ENCODE assay signal across 12 mouse cellular contexts in the genomic region with DNA sequence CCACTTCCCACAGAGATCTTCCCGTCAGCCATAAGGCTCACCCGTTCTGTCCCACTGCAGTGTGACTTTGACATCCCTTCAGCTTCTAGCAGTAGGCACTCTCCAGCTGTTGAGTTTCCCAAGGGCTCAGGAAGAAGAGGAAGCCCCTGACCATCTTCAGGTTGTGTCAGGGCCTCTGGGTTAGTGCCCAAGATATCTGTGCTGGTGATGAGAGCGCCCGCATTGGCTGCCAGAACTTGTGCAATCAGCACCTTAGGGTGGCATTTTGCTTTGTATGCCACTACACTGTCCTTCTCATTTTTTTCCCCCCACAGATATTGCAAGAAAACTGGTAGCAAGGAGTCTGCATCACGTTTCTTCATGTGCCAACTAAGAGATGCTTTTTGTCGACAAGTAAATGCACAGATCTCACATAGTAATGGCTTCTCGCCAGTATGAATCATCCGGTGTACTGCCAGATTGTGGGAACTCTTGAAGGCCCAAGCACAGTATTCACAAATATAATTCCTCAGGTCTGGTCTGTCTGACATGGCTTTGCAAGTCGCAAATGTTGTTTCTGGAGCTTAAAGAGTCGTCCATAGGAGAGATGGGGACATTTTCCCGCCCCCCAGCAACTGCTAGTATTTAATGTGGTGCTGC. TPM values are rescaled to one million over a fixed set of nuclear protein-coding genes. Genes with fewer than 3 reads are reported as not detected.
DNase-seq lines count a peak whose midpoint lies in the region; ATAC-seq lines count a peak whose summit lies in the region.
"Had no signal": no experiment of that assay in that cellular context is flagged by ENCODE, and none has a peak within 500 bp of the region (broad histone marks: within the 10 kb centered on the region; RNA-seq: fewer than 3 reads in every experiment).

No protein-coding gene starts in this region.

- no peak overlapping the region for H3K4me2 ChIP-seq in intestine, embryonic 16.5 days (ENCODE audit: low read depth, low read length)

- DNase-seq in cerebellum, postnatal 25 days: peak; percentile 27 to 42
- DNase-seq in cerebellum, postnatal 14 days: no peak
- DNase-seq in layer of hippocampus, adult 8-10 months (ENCODE audit: low spot score in 2 of 2): peak; percentile 26
- DNase-seq in layer of hippocampus, postnatal 10 days (ENCODE audit: low spot score in 2 of 2): no peak
- peak; percentile 28 to 40 for DNase-seq in adrenal gland, postnatal 36 days
- DNase-seq: kidney, postnatal 14 days had no signal

- H3K36me3 ChIP-seq in intestine, embryonic 16.5 days (ENCODE audit: control insufficient read depth, insufficient read depth, low read length): no peaks in the 10 kb centered on the region
- H3K36me3 ChIP-seq: embryonic facial prominence, embryonic 12.5 days; midbrain, embryonic 13.5 days had no signal

- peak; percentile 74 for ATAC-seq in megakaryocyte progenitor cell, adult 5-6 weeks (replicated peaks; ENCODE audit: poor library complexity)
- no peak for ATAC-seq in intestine, embryonic 16.5 days
- ATAC-seq in erythroid progenitor cell, adult 5-6 weeks (replicated peaks; ENCODE audit: low FRiP score, poor library complexity, severe bottlenecking): no peak
- ATAC-seq: midbrain, embryonic 13.5 days had no signal

- H3K27me3 ChIP-seq in intestine, embryonic 16.5 days (replicated peaks; ENCODE audit: control insufficient read depth, insufficient read depth, low read length): peaks cover 3% of the 10 kb centered on the region; the same call in 1 of the 2 replicates

- no peaks in the 10 kb centered on the region for H3K9me3 ChIP-seq in intestine, embryonic 16.5 days (ENCODE audit: control insufficient read depth, low read length)
- H3K9me3 ChIP-seq: embryonic facial prominence, embryonic 12.5 days; midbrain, embryonic 13.5 days had no signal

- no peaks in the 10 kb centered on the region for H3K4me1 ChIP-seq in intestine, embryonic 16.5 days (ENCODE audit: control insufficient read depth, insufficient read depth, low read length)
- H3K4me1 ChIP-seq: embryonic facial prominence, embryonic 12.5 days had no signal

- no peak overlapping the region for H3K9ac ChIP-seq in intestine, embryonic 16.5 days (ENCODE audit: low read depth, low read length)
- H3K9ac ChIP-seq: liver, embryonic 14.5 days had no signal

- H3K4me3 ChIP-seq in intestine, embryonic 16.5 days (ENCODE audit: low read length): no peak overlapping the region

- 62% methylated on average over 11 of the region's 11 CpGs for WGBS in intestine, embryonic 16.5 days

- no peak overlapping the region for H3K27ac ChIP-seq in intestine, embryonic 16.5 days (ENCODE audit: low read length)
- H3K27ac ChIP-seq: embryonic facial prominence, embryonic 12.5 days; liver, embryonic 14.5 days; midbrain, embryonic 13.5 days had no signal

RNA-seq across cellular contexts. Expression of a gene that starts 8.2 kb away (rescaled TPM):
- total RNA-seq in layer of hippocampus, adult 8-10 months (2022): 10 to 100 TPM; 15.8 to 24.5 (median 17.8) TPM
- total RNA-seq in layer of hippocampus, postnatal 10 days (2021): 10 to 100 TPM; 21.2 to 24.8 TPM
- 10 to 100 TPM; 33.2 to 34.6 TPM for total RNA-seq in adrenal gland, postnatal 36 days (2021)
- 61.5 and 79.9 TPM in 2 replicates for total RNA-seq in megakaryocyte progenitor cell, adult 5-6 weeks (2015)
- total RNA-seq in megakaryocyte progenitor cell, adult 5-6 weeks (2017): 93.2 and 126 TPM in 2 replicates
- polyA plus RNA-seq in intestine, embryonic 16.5 days (2015; fragmentation: Nextera tagmentation; extraction: Ambion mirVana): 48.1 and 48.9 TPM in 2 replicates
- total RNA-seq in erythroid progenitor cell, adult 5-6 weeks (2015; ENCODE audit: low replicate concordance): 8.8 and 9.7 TPM in 2 replicates
- total RNA-seq in erythroid progenitor cell, adult 5-6 weeks (2017; ENCODE audit: low replicate concordance): 8.4 and 10.5 TPM in 2 replicates

RNA-seq across cellular contexts. Expression of a gene that starts 28.9 kb away (rescaled TPM):
- 1 to 10 TPM; 2.0 to 2.9 (median 2.4) TPM for total RNA-seq in layer of hippocampus, adult 8-10 months (2022)
- total RNA-seq in layer of hippocampus, postnatal 10 days (2021): 1 to 10 TPM; 2.5 to 2.9 TPM
- 1 to 10 TPM; 4.1 to 4.6 TPM for total RNA-seq in adrenal gland, postnatal 36 days (2021)
- 2.1 and 3.2 TPM in 2 replicates for total RNA-seq in megakaryocyte progenitor cell, adult 5-6 weeks (2015)
- total RNA-seq in megakaryocyte progenitor cell, adult 5-6 weeks (2017): 1.3 and 5.2 TPM in 2 replicates
- polyA plus RNA-seq in intestine, embryonic 16.5 days (2015; fragmentation: Nextera tagmentation; extraction: Ambion mirVana): 1.5 and 2.2 TPM in 2 replicates
- total RNA-seq in erythroid progenitor cell, adult 5-6 weeks (2015; ENCODE audit: low replicate concordance): 5.0 TPM in 1 of 2 replicates, not detected in the other
- 0.13 and 2.2 TPM in 2 replicates for total RNA-seq in erythroid progenitor cell, adult 5-6 weeks (2017; ENCODE audit: low replicate concordance)

RNA-seq across cellular contexts. Expression of a gene that starts 35.6 kb away (rescaled TPM):
- 10 to 100 TPM; 31.3 to 49.0 (median 34.2) TPM for total RNA-seq in layer of hippocampus, adult 8-10 months (2022)
- 10 to 100 TPM; 32.2 to 35.8 TPM for total RNA-seq in layer of hippocampus, postnatal 10 days (2021)
- 10 to 100 TPM; 24.5 to 27.7 TPM for total RNA-seq in adrenal gland, postnatal 36 days (2021)
- 83.4 and 106 TPM in 2 replicates for total RNA-seq in megakaryocyte progenitor cell, adult 5-6 weeks (2015)
- total RNA-seq in megakaryocyte progenitor cell, adult 5-6 weeks (2017): 43.5 and 58.8 TPM in 2 replicates
- 32.9 and 33.6 TPM in 2 replicates for polyA plus RNA-seq in intestine, embryonic 16.5 days (2015; fragmentation: Nextera tagmentation; extraction: Ambion mirVana)
- total RNA-seq in erythroid progenitor cell, adult 5-6 weeks (2015; ENCODE audit: low replicate concordance): 66.7 and 82.2 TPM in 2 replicates
- total RNA-seq in erythroid progenitor cell, adult 5-6 weeks (2017; ENCODE audit: low replicate concordance): 44.2 and 47.7 TPM in 2 replicates

RNA-seq across cellular contexts. Expression of a gene that starts 35.7 kb away (rescaled TPM):
- total RNA-seq in layer of hippocampus, adult 8-10 months (2022): 100 to 1,000 TPM; 125 to 136 (median 129) TPM
- total RNA-seq in layer of hippocampus, postnatal 10 days (2021): 100 to 1,000 TPM; 135 to 140 TPM
- total RNA-seq in adrenal gland, postnatal 36 days (2021): 100 to 1,000 TPM; 172 to 189 TPM
- total RNA-seq in megakaryocyte progenitor cell, adult 5-6 weeks (2015): 151 and 162 TPM in 2 replicates
- total RNA-seq in megakaryocyte progenitor cell, adult 5-6 weeks (2017): 167 and 190 TPM in 2 replicates
- polyA plus RNA-seq in intestine, embryonic 16.5 days (2015; fragmentation: Nextera tagmentation; extraction: Ambion mirVana): 238 and 252 TPM in 2 replicates
- 54.8 and 67.9 TPM in 2 replicates for total RNA-seq in erythroid progenitor cell, adult 5-6 weeks (2015; ENCODE audit: low replicate concordance)
- 65.8 and 82.7 TPM in 2 replicates for total RNA-seq in erythroid progenitor cell, adult 5-6 weeks (2017; ENCODE audit: low replicate concordance)

Comparison
In these comparisons a context has a peak if more than half of its experiments do, and no peak if none do; other contexts are left out.
1. DNase-seq: peak in cerebellum, postnatal 25 days (2 of 2), layer of hippocampus, adult 8-10 months (2 of 2) and adrenal gland, postnatal 36 days (2 of 2); none in cerebellum, postnatal 14 days (0 of 2) and layer of hippocampus, postnatal 10 days (0 of 2).